Comparison of ENCODE assay signal across 7 mouse cellular contexts in genomic region chr9:4309351-4310085, GRCm38 (mm10). TPM values are rescaled to one million over a fixed set of nuclear protein-coding genes. Genes with fewer than 3 reads are reported as not detected.
DNase-seq lines count a peak whose midpoint lies in the region; ATAC-seq lines count a peak whose summit lies in the region.

TSS of gene Aasdhppt (minus strand) at chr9:4309471.
TSS of gene Kbtbd3 (plus strand) at chr9:4309833.

- peak within 1 kb of the TSS; percentile 68 for H3K9ac ChIP-seq in embryonic facial prominence, embryonic 11.5 days (replicated peaks; ENCODE audit: low read length)
- peak within 1 kb of the TSS; percentile 80 for H3K9ac ChIP-seq in midbrain, embryonic 13.5 days (replicated peaks)

- H3K27me3 ChIP-seq in embryonic facial prominence, embryonic 11.5 days (ENCODE audit: control insufficient read depth, insufficient read depth, low read length): no peaks in the 10 kb centered on the region
- H3K27me3 ChIP-seq in limb, embryonic 10.5 days (ENCODE audit: low read depth, poor library complexity, severe bottlenecking): no peaks in the 10 kb centered on the region
- no peaks in the 10 kb centered on the region for H3K27me3 ChIP-seq in midbrain, embryonic 13.5 days

- no peaks in the 10 kb centered on the region for H3K9me3 ChIP-seq in embryonic facial prominence, embryonic 11.5 days (replicated peaks; ENCODE audit: control insufficient read depth, low read length)
- H3K9me3 ChIP-seq in limb, embryonic 10.5 days (replicated peaks): no peaks in the 10 kb centered on the region
- no peaks in the 10 kb centered on the region for H3K9me3 ChIP-seq in midbrain, embryonic 13.5 days

- H3K27ac ChIP-seq in embryonic facial prominence, embryonic 11.5 days (replicated peaks; ENCODE audit: low read depth, low read length): peak within 1 kb of the TSS; percentile 56
- H3K27ac ChIP-seq in limb, embryonic 10.5 days: peak within 1 kb of the TSS; percentile 95
- H3K27ac ChIP-seq in midbrain, embryonic 13.5 days: peak within 1 kb of the TSS; percentile 88

- ATAC-seq in embryonic facial prominence, embryonic 11.5 days (replicated peaks; ENCODE audit: insufficient number of reproducible peaks, low FRiP score, low TSS enrichment, low read depth): peak; percentile 99
- ATAC-seq in granulocyte monocyte progenitor cell, adult 5-6 weeks (replicated peaks; ENCODE audit: poor library complexity, severe bottlenecking): peak; percentile 79
- ATAC-seq in midbrain, embryonic 13.5 days: peak; percentile 99

- no peaks in the 10 kb centered on the region for H3K4me1 ChIP-seq in embryonic facial prominence, embryonic 11.5 days (ENCODE audit: control insufficient read depth, insufficient read depth, low read length)
- peaks cover 10% of the 10 kb centered on the region; the same call in 1 of the 2 replicates for H3K4me1 ChIP-seq in limb, embryonic 10.5 days
- H3K4me1 ChIP-seq in midbrain, embryonic 13.5 days (replicated peaks): peaks cover 24% of the 10 kb centered on the region

- peak within 1 kb of the TSS; percentile 57 for H3K4me2 ChIP-seq in embryonic facial prominence, embryonic 11.5 days (ENCODE audit: low read depth, low read length)
- peak within 1 kb of the TSS; percentile 69 for H3K4me2 ChIP-seq in midbrain, embryonic 13.5 days (replicated peaks)

- DNase-seq in adrenal gland, postnatal 14 days: peak; percentile 99
- peak; percentile 100 for DNase-seq in embryonic facial prominence, embryonic 11.5 days (ENCODE audit: low spot score)
- DNase-seq in kidney, adult 11 months: peak; percentile 99
- peak; percentile 99 for DNase-seq in limb, embryonic 10.5 days (ENCODE audit: low spot score)
- peak; percentile 96 for DNase-seq in spleen, adult 12 weeks (ENCODE audit: low spot score)

- WGBS in embryonic facial prominence, embryonic 11.5 days: under 1% methylated on average over 52 of the region's 53 CpGs
- WGBS in limb, embryonic 10.5 days: under 1% methylated on average over 53 of the region's 53 CpGs
- WGBS in midbrain, embryonic 13.5 days: under 1% methylated on average over 53 of the region's 53 CpGs

- no peaks in the 10 kb centered on the region for H3K36me3 ChIP-seq in embryonic facial prominence, embryonic 11.5 days (replicated peaks; ENCODE audit: control insufficient read depth, insufficient read depth, low read depth, low read length)
- peaks cover 4% of the 10 kb centered on the region; the same call in 1 of the 2 replicates for H3K36me3 ChIP-seq in limb, embryonic 10.5 days
- H3K36me3 ChIP-seq in midbrain, embryonic 13.5 days: no peaks in the 10 kb centered on the region

- peak within 1 kb of the TSS; percentile 54 for H3K4me3 ChIP-seq in embryonic facial prominence, embryonic 11.5 days (ENCODE audit: low read depth, low read length)
- peak within 1 kb of the TSS; percentile 74 for H3K4me3 ChIP-seq in limb, embryonic 10.5 days
- H3K4me3 ChIP-seq in midbrain, embryonic 13.5 days (replicated peaks): peak within 1 kb of the TSS; percentile 75

RNA-seq across cellular contexts. Expression of gene Aasdhppt, which starts in this region (rescaled TPM):
- 21.7 and 23.2 TPM in 2 replicates for total RNA-seq in adrenal gland, postnatal 14 days (2021)
- polyA plus RNA-seq in embryonic facial prominence, embryonic 11.5 days (2014; fragmentation: Nextera tagmentation; extraction: Ambion mirVana): 44.3 and 50.7 TPM in 2 replicates
- 30.7 and 35.0 TPM in 2 replicates for total RNA-seq in granulocyte monocyte progenitor cell, adult 5-6 weeks (2014; fragmentation: Nextera tagmentation)
- 24.6 and 28.7 TPM in 2 replicates for total RNA-seq in granulocyte monocyte progenitor cell, adult 5-6 weeks (2017)
- polyA plus RNA-seq in limb, embryonic 10.5 days (2016; fragmentation: Nextera tagmentation; extraction: Ambion mirVana): 29.3 and 30.8 TPM in 2 replicates
- 30.2 and 34.8 TPM in 2 replicates for polyA plus RNA-seq in midbrain, embryonic 13.5 days (2015; fragmentation: Nextera tagmentation; extraction: Ambion mirVana)

RNA-seq across cellular contexts. Expression of gene Kbtbd3, which starts in this region (rescaled TPM):
- total RNA-seq in adrenal gland, postnatal 14 days (2021): 2.6 and 3.7 TPM in 2 replicates
- 6.7 and 7.4 TPM in 2 replicates for polyA plus RNA-seq in embryonic facial prominence, embryonic 11.5 days (2014; fragmentation: Nextera tagmentation; extraction: Ambion mirVana)
- total RNA-seq in granulocyte monocyte progenitor cell, adult 5-6 weeks (2014; fragmentation: Nextera tagmentation): 2.3 and 4.8 TPM in 2 replicates
- total RNA-seq in granulocyte monocyte progenitor cell, adult 5-6 weeks (2017): 1.6 and 3.8 TPM in 2 replicates
- polyA plus RNA-seq in limb, embryonic 10.5 days (2016; fragmentation: Nextera tagmentation; extraction: Ambion mirVana): 4.2 and 6.4 TPM in 2 replicates
- 10.4 and 10.8 TPM in 2 replicates for polyA plus RNA-seq in midbrain, embryonic 13.5 days (2015; fragmentation: Nextera tagmentation; extraction: Ambion mirVana)

Comparison
In these comparisons a context has a peak if more than half of its experiments do, and no peak if none do; other contexts are left out.
1. Peak in every context shown above with its lines: DNase-seq, ATAC-seq, H3K4me3 ChIP-seq and H3K27ac ChIP-seq.